Mouse (Mus musculus): ENCODE results near the gene Cenpc1.

- TF ChIP-seq CTCF (conservative IDR thresholded peaks at IDR 0.05; ENCODE audit: low read length) (no peak), NANOG (IDR thresholded peaks at IDR 0.05; ENCODE audit: borderline replicate concordance, low read length) (no peak), POU5F1 (IDR thresholded peaks at IDR 0.05; ENCODE audit: borderline replicate concordance, low read length) (no peak)
Measured at GRCm38 (mm10) chr5:86068451-86068850, 3.1 kb upstream of the Cenpc1 start.

All from E14TG2a.4 (cell line).